Mouse (Mus musculus) kidney, postnatal 36 days (tissue): ENCODE data around the gene Pik3ca.

Source experiments
- DNase-seq, 2 experiments: peaks; one replicate each; pipeline ENCODE4 v3.0.0; 2021 to 2022; ENCODE audit warnings: mixed read lengths in 2 of 2

The Pik3ca gene

DNA sequence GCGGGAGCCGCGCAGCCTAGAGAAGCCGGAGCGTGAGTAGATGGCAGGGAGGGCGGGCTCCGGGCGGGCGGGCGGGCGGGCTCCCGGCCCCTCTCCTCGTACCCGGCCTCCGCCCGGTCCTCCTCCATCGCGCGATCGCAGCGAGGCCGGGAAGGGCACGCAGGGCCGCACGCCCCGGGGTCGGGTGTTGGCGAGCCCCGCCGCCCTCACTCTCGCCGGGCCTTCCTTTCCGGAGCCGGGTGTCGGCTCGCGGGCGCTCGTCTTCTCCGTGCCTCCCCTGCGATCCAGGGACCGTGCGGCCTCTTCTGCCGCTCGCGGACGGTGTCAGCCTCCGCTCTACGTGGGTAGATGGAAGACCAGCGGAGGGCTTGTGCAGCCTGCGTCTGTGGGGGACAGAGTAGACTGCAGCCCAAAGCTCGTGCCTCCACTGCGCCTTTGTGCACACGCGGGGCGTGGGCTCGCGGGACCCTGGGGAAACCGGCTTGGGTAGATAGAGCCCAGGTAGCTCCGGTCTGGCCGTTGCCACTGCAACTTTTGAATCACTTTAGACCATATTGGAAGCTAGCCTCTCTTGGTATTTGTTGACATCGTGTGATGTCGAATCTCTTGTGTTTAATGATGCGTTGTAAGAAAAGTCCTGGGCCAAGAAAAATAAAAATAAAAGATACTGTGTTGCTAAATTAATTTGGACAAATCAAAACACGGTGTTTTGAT lies at the start of gene Pik3ca:
Gene Pik3ca, plus strand, starts transcription at position 211 of the 714 bp plus-strand sequence.
- peak in 1 of 2 experiments; percentile 65 for DNase-seq

DNA sequence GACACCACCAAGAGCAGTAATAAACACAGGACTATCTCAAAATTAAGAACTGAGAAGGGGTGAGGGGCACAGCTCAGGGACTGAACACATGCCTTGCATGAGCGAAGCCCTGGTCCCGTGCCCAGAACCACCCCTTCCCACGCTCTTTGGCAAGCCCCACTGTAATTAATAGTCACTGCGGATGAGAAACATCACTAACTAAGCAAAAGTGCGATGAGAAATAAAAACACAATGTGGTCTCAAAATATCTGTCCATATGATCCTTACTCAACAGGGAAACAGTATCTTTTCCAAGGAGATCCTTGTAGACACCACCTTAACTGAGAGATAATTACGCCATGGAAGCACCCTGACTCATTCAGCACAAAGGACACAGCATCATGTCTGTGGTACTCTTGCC lies 49.6 kb upstream of the Pik3ca start:
- DNase-seq = peak; percentile 13 to 46

DNA sequence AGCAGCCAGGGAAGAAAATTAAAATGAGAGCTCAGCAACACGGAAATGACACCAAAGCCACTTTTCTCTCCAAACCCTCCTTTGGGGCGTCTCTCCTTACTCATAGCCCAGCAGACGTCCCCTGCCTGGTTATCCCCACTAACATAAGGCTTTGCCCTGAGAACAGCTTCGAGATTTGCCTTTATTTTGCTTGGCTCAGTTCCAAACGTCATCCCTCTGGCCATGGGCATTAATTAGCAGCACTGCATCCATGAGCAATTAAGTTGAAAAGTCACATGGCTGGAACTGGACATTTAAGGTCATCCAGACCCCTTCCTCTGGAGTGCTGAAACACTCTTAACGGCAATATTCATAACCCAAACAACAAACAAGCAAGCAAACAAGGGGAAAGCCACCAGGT lies 36.2 kb upstream of the Pik3ca start:
- DNase-seq = peak in 1 of 2 experiments; percentile 29

DNA sequence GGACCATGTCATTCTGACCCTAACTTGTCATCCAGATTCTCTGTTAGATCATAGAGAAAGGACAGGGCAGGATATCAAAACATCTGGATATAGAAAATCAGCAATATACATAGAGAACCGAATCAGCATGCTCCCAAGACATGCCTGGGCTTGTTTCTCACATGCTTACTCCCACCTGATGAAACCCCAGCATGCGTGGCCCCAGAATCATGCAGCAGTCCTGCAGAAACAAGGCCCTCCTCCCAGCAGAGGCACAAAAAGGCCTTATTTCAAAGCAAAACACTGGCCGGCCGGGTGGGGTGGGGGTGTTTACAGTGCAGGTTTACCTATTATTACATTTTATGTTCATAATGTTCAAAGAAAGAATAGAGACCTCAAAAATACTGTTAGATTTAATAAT lies 33.3 kb upstream of the Pik3ca start:
- DNase-seq = no peak

DNA sequence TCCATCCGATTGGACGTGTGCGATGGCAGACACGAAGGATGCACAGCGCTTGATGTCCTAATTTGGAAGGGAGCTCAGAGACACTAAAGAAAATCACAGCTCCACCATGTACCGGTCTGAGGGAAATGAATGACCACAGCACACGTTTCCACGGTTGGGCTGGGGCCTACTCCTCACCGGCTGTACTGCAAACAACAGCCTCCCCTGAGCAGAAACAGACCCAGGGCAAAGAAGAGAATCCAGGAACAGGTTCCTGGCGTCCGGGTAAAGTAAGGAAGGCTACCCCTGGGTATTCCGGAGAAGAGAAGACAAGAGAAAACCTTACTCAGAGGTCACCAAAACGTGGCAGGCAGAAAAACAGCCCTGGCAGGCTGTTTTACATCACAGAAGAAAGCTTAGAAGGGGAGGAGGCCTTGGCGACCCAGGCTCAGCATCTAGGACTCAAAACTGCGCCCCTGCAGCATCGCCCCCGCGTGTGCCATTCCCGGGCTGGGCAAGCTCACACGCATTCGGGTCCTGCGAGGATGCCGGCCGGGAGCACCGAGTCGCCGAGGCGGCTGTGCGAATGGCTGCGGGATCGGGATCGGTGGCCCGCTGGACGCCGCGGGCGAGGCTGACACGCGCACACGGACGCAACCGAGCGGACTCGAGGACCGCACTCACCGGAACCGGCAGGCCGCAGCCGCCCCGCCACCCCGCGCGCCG lies 32.5 kb upstream of the Pik3ca start:
- DNase-seq = no peak

DNA sequence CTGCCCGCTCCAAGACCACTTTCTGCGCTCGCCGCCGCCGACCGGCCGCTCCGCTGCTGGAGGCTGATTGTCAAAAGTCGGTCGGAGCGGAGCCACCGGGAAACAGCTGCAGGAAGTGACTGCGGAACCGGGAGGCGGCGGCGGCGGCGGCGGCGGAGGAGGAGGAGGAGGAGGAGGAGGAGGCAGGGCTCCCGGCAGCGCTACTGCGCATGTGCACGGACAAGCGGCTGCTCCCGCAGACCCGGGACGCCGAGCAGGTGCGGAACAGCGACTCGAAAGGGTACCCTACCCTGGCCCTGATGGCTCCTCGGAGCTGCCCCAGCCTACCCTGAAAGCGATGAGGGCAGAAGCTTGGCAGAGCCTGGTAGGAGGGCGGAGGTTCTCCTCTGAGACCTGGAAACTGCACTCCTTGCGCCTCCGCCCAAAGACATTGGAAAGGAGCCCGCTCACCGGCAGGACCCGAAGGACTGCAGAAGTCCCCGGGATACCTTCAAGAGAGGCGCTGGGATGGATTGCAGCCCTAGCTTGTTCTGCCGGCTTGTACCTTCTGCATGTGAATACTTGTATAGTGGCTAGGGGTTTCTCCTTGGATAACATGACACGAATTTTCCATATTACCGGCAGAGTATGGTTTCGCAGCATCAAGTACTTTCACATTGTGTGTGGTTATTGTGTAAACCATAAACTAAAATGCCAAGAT lies 31.8 kb upstream of the Pik3ca start, which contains the start of gene Zmat3:
Gene Zmat3, minus strand, starts transcription at position 469 of the 700 bp plus-strand sequence.
- peak; percentile 89 to 95 for DNase-seq

DNA sequence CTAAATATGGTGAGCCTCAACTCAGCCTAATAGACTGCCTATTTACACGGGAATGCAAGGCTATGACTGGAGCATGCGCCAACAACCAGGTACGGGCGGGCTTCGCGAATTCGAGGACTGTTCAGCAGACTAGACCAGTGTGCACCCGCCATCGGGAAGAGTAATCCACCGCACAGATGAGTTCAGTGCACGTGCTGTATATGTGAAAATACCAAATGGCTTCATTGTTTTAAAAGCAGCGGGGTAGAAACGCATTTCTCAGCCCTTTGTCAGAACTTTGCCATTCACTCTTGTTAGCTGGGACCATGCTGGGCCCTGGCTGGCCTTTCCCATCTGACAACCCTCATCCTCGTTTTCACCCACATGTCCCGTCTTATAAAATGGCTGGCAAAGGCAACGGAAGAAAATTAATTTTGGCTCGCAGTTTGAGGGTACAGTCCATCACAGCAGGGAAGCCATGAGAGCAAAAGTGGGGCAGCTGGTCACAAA lies 31.2 kb upstream of the Pik3ca start:
- DNase-seq = peak; percentile 14 to 30

DNA sequence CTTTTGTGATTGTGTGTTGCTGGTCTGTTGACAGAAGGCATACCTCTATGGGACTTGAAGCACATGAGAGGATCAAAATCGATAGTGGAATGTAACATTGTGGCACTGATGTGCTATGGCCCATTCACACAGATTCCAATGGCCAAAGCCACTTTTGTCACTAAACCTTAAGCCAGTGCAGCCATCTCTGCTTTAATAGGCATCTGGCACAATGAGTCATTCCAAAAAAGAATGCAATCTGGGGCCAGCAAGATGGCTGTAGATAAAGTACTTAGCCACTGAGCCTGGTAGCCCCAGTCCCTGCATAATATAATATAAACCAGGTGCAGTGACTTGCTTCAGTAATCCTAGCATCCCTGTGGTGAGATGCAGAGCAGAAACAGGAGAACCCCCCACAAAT lies 30.0 kb upstream of the Pik3ca start:
- DNase-seq = no peak

DNA sequence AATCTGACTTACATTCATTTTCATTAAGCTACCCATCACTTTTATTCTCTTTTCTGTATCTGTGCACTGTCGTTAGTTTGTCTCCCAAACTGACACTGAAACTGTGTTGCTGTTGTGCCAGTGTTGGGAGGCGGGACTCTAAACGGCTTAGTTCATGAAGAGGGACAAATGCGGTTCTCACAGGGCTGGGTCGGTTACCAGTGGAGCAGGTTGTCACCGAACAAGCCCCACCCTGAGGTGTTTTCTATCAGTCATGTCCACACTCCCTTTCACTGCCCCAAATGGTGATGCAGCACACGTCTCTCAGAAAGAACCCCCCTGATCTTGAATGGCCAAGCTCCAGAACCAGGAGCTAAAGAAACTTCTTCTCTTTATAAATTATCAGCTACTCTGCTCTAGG lies 25.5 kb upstream of the Pik3ca start:
- DNase-seq = no peak

DNA sequence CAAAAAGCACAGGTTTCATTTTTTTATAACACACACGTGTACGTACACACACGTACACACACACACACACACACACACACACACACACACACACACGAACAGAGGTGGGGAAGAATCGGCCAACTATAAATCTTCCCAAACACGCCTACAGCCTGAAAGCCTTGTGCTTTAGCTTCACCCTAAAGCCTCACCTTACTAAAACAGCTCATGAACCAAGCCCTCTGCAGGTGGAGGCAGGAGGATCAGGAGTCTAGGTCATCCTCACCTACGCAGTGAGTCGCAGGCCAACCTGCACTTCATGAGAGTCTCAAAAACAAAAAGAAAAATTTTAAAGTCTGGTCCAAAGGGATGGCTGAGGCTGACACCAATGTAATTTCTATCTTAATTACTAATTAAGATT lies 25.0 kb upstream of the Pik3ca start:
- no peak for DNase-seq

DNA sequence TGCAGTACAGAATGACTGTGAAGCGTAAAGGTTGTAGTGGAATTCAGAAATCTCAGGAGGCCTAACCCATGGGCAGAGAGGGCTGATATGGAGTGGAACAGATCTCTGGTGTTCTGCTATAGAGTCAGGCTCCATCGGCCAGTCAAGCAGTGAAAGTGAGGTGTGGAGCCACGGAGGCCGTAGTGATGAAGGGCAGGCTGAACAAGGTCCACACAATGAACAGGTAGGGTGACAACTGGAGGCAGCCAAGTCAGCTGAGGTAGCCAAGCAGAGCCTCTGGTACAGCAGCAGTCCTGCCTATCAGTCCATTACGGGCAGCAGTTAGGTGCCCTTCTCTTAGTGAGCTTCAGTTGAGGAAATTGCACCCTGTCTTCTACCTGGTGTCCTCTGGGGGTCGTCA lies 24.2 kb upstream of the Pik3ca start:
- peak in 1 of 2 experiments; percentile 22 for DNase-seq

DNA sequence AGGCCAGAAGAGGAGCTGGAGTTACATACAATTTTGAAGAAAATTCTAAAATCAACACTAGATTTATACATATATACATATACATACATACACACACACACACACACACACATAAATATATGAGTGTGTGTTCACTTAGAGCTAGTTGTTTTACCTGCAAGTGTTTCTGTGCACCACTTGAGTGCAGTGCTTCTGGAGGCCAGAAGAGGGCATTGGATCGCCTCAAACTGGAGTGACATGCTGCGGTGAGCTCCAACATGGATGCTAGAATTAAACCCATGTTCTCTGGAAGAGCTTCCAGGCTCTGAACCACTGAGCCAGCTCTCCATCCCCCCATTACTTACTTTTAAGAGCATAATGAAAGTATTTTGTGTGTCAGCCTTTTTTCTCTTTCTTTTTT lies 17.6 kb upstream of the Pik3ca start:
- DNase-seq = peak; percentile 44 to 59

DNA sequence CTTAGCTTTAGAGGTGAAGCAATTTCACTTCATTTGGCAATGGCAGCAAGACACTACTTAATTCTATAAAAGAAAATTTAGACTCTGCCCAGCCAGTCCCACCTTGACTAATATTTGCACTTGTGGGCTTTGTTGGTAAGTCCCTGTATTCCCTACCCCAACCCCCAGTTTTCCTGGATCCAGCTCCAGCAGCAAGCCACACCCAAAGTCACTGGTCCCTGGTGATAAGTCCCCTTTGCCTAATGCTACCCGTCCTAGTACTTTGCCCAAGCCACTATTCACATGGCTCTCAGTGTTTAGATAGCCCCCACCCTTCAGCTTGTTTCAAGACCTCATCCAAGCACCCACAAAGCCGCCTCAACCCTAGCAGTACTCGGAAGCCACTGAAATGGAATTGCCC lies 15.9 kb upstream of the Pik3ca start:
- no peak for DNase-seq

DNA sequence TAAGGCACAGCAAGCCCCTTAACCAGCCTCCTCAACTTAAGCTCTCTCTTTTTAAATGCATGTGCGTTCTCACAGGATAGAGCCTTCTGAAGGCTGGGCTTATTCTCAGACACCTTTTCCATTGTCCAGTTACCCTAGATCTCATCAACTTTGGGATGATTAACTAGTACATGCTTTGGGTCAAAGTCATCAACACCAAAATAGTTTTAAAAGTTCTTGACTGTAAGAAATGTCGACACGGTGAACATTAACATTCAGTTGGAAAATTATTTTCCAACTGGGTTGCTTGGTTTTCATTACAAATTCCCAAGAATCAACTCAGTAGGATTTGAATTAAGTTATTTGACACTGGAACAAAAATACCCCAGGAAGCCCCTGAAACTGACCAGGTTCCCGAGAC lies 4.6 kb upstream of the Pik3ca start:
- peak in 1 of 2 experiments; percentile 46 for DNase-seq

DNA sequence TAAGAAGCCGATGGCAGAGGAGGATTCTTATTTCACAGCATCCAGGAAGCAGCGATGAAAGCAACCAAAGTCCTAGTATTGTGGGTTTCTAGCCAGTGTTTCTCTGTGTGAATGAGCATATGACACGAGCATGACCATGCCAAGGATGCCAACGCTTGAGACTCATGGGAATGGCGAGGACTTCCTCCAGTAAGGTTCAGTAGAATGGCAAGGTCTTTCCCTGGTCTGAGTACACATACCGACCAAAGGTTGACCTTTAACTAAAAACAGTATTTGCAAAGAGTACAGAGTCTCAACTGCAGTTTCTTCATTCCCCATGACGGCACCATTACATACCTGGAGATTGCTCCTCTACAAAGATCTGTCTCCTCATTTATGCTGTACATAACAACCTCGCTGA lies 3.5 kb upstream of the Pik3ca start:
- DNase-seq = peak; percentile 66 to 83

DNA sequence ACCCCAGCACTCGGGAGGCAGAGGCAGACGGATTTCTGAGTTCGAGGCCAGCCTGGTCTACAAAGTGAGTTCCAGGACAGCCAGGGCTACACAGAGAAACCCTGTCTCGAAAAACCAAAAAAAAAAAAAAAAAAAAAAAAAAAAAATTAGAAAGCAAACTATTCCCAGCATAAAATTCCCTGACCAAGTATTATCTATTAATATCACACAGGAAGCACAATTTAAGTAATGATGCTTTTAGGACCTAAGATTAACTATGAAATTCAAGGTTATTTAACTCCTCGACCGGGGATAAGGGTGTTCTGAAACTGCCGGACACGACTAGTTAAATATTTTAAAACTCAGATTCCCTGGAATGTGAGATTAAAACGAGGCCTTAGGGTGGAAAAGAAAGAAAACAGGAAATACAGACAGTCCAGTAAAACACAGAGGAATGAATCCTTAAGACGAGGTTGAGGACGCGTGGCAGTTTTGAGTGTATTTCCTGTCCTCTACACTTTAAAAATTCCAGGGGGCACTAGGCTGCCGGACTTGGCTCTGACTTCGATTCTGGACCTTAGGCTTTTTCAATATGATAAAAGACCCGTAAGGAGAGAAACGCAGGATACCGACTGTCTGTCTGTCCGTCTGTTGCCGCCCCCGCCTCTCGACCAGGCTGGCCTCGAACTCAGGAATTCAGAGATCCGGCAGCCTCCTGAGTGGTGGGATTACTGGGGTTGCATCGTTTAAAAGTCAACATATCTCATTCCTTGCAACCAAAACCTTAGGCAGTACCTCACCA lies 1.5 kb upstream of the Pik3ca start:
- peak; percentile 44 to 55 for DNase-seq

DNA sequence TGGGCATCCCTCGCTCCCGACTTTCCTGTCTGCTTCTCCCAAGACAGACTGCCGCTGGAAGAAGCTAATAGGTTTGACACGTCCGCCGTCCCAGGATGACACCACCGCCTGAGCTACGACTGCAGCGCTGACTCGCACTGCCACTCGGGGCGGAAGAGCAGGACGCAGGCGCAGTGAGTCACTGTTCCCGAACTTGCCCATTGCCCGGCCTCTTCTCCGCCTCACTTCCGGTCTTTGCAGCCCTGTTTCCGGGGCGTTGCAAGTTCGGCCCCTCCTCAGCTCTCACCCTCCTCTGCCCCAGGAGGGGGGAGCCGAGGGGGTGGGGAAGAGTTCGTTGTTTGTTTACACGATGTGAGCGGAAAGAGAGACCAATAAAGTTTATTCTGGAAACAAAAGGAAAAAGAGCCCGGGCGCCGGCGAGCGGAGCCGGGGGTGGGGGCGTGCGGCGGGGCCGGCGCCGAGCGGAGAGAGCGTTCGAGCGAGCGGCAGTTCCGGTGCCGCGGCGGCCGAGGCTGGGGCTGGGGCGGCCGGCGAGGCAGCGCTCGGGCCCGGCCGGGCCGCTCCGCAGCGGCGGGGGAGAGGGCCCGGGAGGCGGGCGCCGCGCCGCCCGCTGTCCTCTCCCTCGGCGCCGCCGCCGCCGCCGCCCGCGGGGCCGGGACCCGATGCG lies 544 bp upstream of the Pik3ca start:
- peak; percentile 98 for DNase-seq

DNA sequence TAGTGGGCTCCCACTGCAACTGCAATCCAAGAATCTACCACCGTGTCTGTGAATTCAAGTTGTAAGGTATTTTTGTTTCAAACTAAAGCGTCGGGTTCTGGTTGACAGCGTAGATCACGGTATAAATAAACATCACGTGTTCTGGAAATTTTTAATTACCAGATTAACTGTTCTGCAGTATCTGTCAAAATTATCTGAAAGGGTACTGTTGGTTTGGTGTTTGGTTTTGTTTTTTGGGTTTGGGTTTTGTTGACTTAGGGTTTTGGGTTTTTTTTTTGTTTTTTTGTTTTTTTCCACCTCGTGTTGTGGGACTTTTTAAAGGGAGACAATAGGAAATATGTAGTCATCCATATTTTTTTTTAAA lies 686 bp downstream of the Pik3ca start:
- DNase-seq = no peak

DNA sequence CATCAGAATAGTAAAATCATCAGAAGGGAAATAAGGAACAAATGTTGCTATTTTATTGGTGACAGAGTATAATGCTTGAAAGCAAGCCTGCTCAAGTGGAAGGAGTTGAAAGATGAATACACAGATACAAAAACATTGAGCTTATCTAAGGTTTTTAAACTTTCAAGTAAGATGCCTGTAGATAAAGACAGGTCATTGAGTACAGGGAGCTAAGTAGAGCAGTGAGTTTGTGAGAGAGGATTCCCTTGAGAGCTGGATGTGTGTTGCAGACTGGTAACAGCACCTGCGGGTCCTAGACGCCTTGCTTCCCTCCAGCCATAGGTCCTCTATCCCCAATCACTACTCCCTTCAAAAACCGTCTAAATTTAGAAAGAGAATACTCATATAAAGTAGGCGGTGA lies 1.2 kb downstream of the Pik3ca start:
- DNase-seq = no peak

DNA sequence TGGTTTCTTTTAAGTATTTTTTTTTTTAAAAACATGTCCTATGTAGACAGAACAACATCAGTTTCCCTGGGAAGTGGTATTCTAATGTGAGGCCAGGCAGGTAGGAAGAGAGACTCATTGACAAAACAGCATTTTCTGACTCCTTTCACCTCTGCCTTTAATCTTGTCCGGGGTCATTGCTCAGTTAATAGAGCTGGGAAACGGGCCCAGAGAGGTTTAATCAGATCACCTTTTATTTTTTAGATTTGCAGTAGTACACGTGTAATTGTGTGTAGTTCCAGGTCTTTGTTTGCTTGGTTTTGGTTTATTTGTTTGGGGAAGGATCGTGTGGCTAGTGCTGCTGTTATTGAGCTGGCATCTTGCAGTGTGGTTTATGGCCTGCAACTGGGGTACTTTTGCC lies 1.9 kb downstream of the Pik3ca start:
- peak in 1 of 2 experiments; percentile 27 for DNase-seq

DNA sequence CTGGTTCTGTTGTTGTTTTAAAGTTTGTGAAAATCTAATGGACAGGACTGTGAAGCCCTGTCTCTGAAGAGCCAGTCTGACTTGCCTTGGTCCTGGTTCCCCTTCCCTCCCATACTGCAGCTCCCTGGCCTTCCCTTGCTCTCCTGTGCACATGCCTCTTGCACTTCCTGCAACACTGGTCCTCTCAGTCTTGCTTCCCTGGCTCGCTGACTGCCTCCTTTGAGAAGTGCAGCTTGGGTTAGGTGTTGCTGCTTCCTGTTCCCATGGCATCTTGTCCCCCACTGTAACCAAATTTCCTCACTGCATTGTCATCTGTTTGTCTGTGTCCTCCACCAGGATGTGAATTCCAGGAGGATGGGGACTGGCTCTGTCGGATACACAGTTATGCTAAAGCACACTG lies 2.5 kb downstream of the Pik3ca start:
- DNase-seq = peak; percentile 29 to 32

DNA sequence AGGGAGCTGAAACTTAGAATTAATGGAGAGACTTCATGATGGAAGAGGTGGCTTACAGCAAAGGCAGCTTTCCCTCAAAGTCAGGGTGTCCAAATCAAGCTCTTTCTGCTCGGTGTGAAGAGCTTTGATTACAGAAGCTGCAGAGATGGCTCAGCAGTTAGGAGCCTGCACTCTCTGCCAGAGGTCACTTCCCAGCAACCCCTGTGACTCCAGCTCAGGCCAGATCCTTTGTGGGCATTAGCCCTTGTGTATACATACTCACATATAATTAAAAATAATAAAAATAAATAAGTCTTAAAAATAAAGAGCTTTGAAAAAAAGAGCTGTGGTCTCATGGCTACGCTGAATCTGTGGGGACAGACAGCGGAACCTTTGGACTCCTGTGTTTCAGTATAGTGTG lies 4.1 kb downstream of the Pik3ca start:
- DNase-seq = peak; percentile 44 to 52
